Mouse (Mus musculus) limb, embryonic 10.5 days (tissue): ENCODE results near the gene Il4ra. TPM values are rescaled to one million over a fixed set of nuclear protein-coding genes. Genes with fewer than 3 reads are reported as not detected.
A peak's percentile ranks its signal among the peaks of the same experiment; 100 is the strongest.

Experiments used
- DNase-seq: peaks from one replicate; pipeline ENCODE4 v3.0.0-alpha.2; 2017; ENCODE audit warnings: low spot score
- H3K27ac ChIP-seq: fragments of 300-500 bp; sonication (generic); 2 replicates; pipeline ENCODE4 v1.5.1; 2016; ENCODE audit warnings: mild to moderate bottlenecking
- H3K27me3 ChIP-seq: fragments of 300-500 bp; sonication (generic); 2 replicates; pipeline ENCODE4 v1.6.1; 2016; ENCODE audit warnings: low read depth, mild to moderate bottlenecking; ENCODE audit not compliant: poor library complexity, severe bottlenecking
- H3K36me3 ChIP-seq: fragments of 300-500 bp; sonication (generic); 2 replicates; pipeline ENCODE4 v1.6.1; 2016; ENCODE audit warnings: mild to moderate bottlenecking, moderate library complexity
- H3K4me1 ChIP-seq: fragments of 300-500 bp; sonication (generic); 2 replicates; pipeline ENCODE4 v1.6.1; 2016
- H3K4me3 ChIP-seq: fragments of 300-500 bp; sonication (generic); 2 replicates; pipeline ENCODE4 v1.5.1; 2016; ENCODE audit warnings: mild to moderate bottlenecking, moderate library complexity
- H3K9me3 ChIP-seq: fragments of 300-500 bp; sonication (generic); replicated peaks from 2 replicates; pipeline ENCODE4 v1.6.1; 2016; ENCODE audit warnings: mild to moderate bottlenecking
- WGBS: fragments of 180-500 bp; shearing (Covaris S2); methylation state at CpG from one replicate; pipeline ENCODE4 v1.1.7; 2016; 5-methylcytosine and 5-hydroxymethylcytosine counted together
- polyA plus RNA-seq: library from polyadenylated mRNA; unstranded; fragments of >200 nt; fragmentation: Nextera tagmentation; extraction: Ambion mirVana; gene quantifications from 2 replicates; pipeline ENCODE4 v1.2.1, GENCODE M21; 2016

Il4ra gene
- 3.1 and 4.2 TPM in 2 replicates for polyA plus RNA-seq

DNA sequence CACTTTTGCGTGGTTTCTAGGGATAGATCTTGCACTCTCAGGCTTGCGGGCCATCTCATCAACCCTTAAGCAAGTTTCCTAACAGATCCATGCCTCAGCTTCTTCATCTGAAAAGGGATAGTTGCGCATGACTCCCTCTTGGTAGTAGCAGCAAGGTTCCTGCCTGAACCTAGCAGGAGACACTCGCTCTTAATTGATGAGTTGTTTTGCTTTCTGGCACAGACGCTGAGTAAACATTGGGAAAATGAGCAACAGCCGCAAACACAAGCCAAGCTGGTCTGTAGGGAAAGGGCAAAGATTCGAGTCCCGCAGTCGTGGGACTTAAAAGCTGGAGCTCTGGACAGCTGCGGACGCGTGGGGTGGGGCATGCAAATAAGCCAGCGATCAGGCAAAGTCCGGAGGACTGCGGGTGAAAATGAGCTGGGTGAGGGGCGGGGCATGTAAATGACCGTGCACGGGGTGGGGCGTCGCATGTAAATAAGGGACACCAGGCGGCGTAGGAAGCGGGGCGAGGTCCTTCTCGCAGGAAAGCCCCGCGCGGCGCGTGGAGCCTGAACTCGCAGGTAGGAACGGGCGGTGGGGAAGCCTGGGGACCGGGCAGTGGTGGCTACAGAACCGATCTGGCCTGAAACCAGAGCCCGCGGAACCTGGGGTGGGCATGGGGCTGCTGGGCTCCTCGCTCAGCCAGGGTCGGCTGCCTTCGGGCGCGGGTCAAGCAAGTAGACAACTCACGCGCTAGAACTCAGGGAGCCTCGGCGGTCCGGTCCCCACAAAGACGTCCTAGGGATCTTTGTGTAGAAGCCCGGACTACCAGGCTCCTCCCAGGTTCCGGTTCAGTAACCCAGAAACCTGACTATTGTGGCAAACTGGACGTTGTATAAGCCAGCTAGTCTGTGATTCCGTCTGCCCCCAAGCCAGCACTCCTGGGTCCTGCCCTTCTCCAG lies at the start of gene Il4ra:
Gene Il4ra, plus strand, starts transcription at position 355 of the 944 bp plus-strand sequence.
- Histone ChIP-seq H3K27ac (peak within 1 kb of the TSS; percentile 77), H3K4me3 (peak within 1 kb of the TSS; percentile 64), H3K27me3 (peaks cover 44% of the 10 kb centered on the region), H3K9me3 (no peaks in the 10 kb centered on the region), H3K36me3 (no peaks in the 10 kb centered on the region), H3K4me1 (peaks cover 17% of the 10 kb centered on the region)
- WGBS, result 3% methylated on average over 52 of the region's 52 CpGs
- peak; percentile 84 for DNase-seq

DNA sequence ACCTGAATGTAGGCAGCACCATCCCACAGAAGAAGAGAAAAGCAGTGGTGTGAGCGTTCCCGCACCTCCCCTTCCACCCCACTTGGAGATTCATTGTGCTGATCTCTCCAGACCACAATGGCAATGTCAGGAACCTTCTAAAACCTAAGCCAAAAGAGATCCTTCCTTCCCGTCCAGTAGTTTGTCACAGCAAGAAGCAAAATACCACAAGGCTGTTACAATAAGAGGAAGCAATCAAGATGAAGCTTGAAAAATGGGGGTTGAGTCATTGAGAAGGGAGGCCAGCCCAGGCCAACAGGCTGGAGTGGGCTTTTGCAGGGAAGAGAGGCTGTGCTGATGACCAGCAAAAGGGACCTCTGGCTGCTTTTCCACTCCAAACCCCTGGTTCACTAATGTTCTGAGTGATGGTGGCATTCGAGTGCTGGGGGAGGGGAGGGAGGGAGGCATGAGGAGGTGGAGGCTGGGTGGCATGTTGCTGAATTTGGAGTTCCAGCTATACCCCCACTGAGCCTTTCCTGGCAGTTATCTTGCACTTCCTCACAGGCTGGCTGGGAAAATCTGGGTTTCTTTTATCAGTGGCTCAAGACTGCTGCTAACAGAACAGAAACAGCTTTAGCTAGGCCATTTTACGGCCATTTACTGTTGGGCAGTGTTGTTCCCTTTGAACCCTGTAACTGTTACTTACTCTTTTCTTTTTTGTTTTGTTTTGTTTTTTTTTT lies 48.4 kb upstream of the Il4ra start:
- no peaks in the 10 kb centered on the region for H3K4me1 ChIP-seq
- H3K27me3 ChIP-seq, result no peaks in the 10 kb centered on the region
- no peak overlapping the region for H3K27ac ChIP-seq
- H3K4me3 ChIP-seq, result no peak overlapping the region
- no peaks in the 10 kb centered on the region for H3K36me3 ChIP-seq
- H3K9me3 ChIP-seq, result no peaks in the 10 kb centered on the region
- WGBS, result 81% methylated on average over 5 of the region's 5 CpGs
- DNase-seq, result no peak

DNA sequence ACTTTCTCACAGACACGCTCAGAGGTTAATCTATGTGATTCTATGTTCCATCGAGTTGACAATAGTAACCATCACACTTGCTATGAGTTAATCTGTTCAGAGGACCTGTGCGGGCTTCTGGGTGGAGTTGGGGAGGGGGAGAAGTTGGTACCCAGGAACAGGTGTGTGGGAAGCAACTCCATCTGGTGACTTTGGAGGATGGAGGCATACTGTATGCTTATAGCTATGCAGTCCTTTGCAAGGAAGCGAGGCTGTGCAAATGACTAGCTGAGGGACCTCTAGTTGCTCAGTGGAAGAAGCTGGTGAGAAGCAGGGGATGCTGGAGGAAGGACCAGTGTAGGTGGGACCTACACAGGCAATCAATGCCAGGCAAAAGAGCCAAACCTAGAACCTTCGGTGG lies 47.3 kb upstream of the Il4ra start:
- Histone ChIP-seq H3K27ac (no peak overlapping the region), H3K4me1 (no peaks in the 10 kb centered on the region), H3K36me3 (no peaks in the 10 kb centered on the region), H3K27me3 (no peaks in the 10 kb centered on the region), H3K4me3 (no peak overlapping the region), H3K9me3 (no peaks in the 10 kb centered on the region)
- 92% methylated on average over 5 of the region's 5 CpGs for WGBS
- DNase-seq, result no peak

DNA sequence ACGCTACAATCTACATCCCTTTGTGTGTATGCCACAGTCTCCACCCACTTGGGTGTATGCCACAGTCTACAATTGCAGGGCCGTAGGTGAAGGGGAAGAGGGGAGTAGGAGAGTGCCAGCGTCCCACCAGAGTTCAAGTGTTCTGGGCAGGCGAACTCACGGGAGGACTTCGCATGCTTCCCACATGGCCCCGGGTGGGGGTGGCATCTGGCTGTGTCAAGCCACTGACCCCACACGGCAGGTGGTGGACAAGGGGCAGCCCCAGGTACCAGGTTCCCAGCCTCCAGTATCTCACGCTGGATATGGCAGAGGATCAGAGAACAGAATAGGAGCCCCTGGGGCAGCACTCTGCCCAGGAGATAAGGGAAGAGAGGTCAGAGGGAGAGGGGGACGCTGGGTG lies 46.4 kb upstream of the Il4ra start:
- Histone ChIP-seq H3K27me3 (no peaks in the 10 kb centered on the region), H3K9me3 (no peaks in the 10 kb centered on the region), H3K4me1 (no peaks in the 10 kb centered on the region), H3K36me3 (no peaks in the 10 kb centered on the region), H3K27ac (no peak overlapping the region), H3K4me3 (no peak overlapping the region)
- WGBS, result 86% methylated on average over 10 of the region's 10 CpGs
- no peak for DNase-seq

DNA sequence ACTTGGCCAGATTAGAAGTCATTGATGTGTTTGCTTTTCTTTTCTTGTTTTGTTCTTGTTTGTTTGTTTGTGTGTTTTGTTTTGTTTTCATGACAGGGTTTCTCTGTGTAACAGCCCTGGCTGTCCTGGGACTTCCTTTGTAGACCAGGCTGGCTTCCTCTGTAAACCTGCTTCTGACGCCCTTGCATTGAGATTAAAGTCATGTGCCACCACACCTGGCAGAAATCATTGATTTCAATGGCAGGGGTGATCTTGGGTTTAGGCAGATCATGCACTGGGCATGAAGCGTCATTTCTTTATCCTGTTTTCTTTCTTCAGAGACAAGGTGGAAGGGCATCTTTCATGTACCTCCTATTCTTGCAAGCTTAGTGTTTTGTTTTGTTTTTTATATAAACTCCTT lies 44.6 kb upstream of the Il4ra start:
- no peaks in the 10 kb centered on the region for H3K27me3 ChIP-seq
- 0 out of 2 replicates have a peak, but pooled peaks cover 9% of the 10 kb centered on the region for H3K4me1 ChIP-seq
- no peak overlapping the region for H3K27ac ChIP-seq
- 89% methylated on average over 2 of the region's 2 CpGs for WGBS
- no peak overlapping the region for H3K4me3 ChIP-seq
- no peaks in the 10 kb centered on the region for H3K9me3 ChIP-seq
- H3K36me3 ChIP-seq, result no peaks in the 10 kb centered on the region
- DNase-seq, result no peak

DNA sequence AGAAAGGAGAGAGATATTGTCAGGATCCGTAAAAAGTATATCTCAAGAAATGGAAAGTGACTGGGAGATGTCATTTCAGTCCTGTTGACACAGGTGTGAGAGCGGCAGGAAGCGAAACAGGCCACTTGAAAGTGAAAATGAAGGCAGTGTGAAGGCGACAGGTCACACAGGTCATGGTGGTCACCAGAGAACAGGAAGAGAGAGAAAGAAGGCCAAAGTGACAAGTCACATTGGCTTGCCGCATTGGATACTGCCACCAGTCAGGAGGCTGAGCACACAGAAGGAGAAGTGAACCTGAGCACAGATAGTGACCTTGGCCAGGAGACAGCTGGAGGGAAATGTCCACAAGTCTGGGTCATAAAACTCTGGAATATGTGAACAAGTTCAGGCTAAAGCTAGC lies 40.5 kb upstream of the Il4ra start:
- 79% methylated on average over 5 of the region's 5 CpGs for WGBS
- Histone ChIP-seq H3K4me3 (no peak overlapping the region), H3K27ac (no peak overlapping the region), H3K27me3 (no peaks in the 10 kb centered on the region), H3K4me1 (0 out of 2 replicates have a peak, but pooled peaks cover 9% of the 10 kb centered on the region), H3K36me3 (no peaks in the 10 kb centered on the region), H3K9me3 (no peaks in the 10 kb centered on the region)
- no peak for DNase-seq

DNA sequence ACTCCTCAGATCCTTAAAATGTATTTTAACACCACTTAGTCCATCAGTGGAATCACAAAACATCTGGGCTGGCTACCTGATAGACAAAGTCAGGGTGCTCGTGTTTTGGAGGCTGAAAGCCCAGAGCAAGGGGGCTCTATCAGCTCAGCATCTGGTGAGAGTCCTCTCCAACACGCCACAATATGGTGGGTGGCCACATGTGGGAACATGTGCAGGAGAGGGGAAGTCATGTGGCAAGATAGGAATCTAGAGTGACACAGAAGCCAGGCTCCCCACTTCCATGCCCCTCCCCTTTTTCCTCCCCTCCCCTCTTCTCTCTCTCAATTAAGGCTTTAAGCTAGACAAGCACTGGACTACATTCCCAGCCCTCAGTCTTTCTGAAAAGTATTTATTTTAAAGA lies 40.1 kb upstream of the Il4ra start:
- no peaks in the 10 kb centered on the region for H3K27me3 ChIP-seq
- H3K36me3 ChIP-seq, result no peaks in the 10 kb centered on the region
- whole genome bisulfite sequencing, result 71% methylated on average over 2 of the region's 2 CpGs
- DNase-seq, result no peak
- no peak overlapping the region for H3K4me3 ChIP-seq
- no peaks in the 10 kb centered on the region for H3K9me3 ChIP-seq
- no peak overlapping the region for H3K27ac ChIP-seq
- 0 out of 2 replicates have a peak, but pooled peaks cover 9% of the 10 kb centered on the region for H3K4me1 ChIP-seq

DNA sequence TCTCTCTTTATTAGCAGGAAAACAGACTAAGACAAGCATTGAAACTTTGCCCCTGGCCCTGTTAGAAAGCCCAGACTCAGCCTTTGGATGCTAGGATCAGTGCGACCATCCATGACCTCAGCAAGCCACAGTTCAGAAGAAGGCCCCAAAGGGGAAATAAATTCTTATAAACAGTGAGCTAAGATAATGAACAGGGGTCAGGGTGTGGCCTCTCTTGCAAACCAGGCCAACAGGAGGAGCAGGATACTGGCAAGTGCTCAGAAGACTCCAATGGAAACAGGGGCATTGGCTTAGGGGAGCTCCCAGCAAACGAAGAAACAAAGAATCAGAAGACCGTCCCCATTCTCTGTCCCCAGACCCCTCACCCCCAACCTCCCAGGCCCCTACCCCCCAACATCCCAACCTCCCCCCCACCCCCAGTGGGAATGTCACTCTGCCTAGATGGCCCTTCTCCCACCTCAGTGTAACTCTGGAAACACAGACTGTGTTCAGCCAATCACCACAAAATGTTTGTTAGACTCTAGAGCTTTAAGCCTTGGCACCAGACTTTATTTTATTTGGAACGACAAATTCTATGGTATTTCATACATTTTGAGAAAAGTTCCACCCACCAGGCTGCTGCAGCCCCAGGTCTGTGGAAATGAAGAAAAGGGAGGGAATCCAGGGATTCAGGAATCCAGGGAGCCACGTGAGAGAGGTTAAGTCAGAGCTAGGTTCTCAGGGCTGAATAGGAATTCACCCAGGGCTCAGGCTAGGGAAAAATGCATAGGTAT lies 36.7 kb upstream of the Il4ra start:
- H3K4me1 ChIP-seq, result 0 out of 2 replicates have a peak, but pooled peaks cover 9% of the 10 kb centered on the region
- DNase-seq, result no peak
- no peak overlapping the region for H3K4me3 ChIP-seq
- WGBS, result 84% methylated on average over 5 of the region's 5 CpGs
- no peaks in the 10 kb centered on the region for H3K36me3 ChIP-seq
- H3K27ac ChIP-seq, result no peak overlapping the region
- H3K9me3 ChIP-seq, result no peaks in the 10 kb centered on the region
- H3K27me3 ChIP-seq, result no peaks in the 10 kb centered on the region

DNA sequence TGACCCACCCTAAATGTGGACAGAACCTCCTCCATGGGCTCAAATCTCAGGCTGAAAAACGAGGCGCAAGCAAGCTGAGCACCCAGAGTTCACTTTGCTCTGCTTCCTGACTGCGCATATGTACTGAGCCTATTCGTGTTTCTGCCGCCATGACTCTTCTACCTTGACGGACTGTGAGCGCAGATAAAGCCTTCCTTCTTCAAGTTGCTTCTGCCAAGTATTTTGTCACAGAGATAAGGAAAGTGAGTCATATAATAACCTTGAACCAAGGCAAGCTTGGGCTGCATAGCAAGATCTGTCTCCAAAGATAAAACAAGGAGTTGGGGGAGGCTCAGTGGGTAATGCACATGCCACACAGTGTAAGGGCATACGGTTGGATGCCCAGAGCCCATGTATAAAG lies 35.2 kb upstream of the Il4ra start:
- DNase-seq, result no peak
- Histone ChIP-seq H3K4me1 (0 out of 2 replicates have a peak, but pooled peaks cover 4% of the 10 kb centered on the region), H3K36me3 (no peaks in the 10 kb centered on the region), H3K4me3 (no peak overlapping the region), H3K9me3 (no peaks in the 10 kb centered on the region), H3K27ac (no peak overlapping the region), H3K27me3 (no peaks in the 10 kb centered on the region)
- 92% methylated on average over 8 of the region's 8 CpGs for WGBS

DNA sequence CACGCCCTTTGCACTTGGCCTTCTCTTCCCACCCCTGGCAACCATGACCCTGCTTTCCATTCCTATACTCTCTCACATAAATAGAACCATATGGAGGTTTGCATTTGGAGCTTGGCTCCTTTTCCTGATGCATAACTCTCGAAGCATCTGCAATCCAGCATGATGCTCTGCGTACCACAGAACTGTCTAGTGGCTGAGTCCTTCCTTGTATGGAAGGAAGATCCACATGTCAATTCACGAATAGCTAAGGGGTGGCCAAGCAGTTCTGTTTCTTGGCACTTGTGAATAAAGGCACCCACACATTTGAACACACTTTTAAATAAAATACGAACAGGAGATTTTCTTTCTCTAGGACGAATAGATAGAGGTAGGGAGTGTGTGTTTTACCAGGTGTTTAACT lies 34.5 kb upstream of the Il4ra start:
- WGBS, result 83% methylated on average over 6 of the region's 6 CpGs
- DNase-seq, result no peak

DNA sequence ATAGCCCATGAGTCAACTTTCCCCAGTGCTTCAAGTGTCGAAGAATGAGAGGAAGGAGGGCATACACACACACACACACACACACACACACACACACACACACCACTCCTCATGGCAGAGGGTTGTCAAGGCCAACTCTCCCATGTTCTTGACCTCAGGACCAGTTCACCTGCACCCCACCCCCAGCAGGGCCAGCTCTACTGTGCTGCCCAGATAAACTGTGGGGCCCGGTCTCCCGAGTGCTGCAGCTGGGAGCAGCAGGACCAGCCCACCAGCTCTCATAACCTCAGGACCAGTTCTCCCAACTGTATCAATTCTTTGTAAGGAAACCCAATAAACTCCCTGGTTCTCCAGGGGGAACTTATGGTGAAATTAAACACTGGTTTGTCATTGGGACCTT lies 32.2 kb upstream of the Il4ra start:
- 89% methylated on average over 3 of the region's 3 CpGs for WGBS
- no peaks in the 10 kb centered on the region for H3K9me3 ChIP-seq
- H3K36me3 ChIP-seq, result no peaks in the 10 kb centered on the region
- H3K27me3 ChIP-seq, result no peaks in the 10 kb centered on the region
- no peaks in the 10 kb centered on the region for H3K4me1 ChIP-seq
- H3K27ac ChIP-seq, result no peak overlapping the region
- no peak overlapping the region for H3K4me3 ChIP-seq
- no peak for DNase-seq

More for the DNA sequence above, 34.5 kb upstream of the Il4ra start:
- no peak overlapping the region for H3K4me3 ChIP-seq
- no peaks in the 10 kb centered on the region for H3K36me3 ChIP-seq
- H3K27ac ChIP-seq, result no peak overlapping the region
- no peaks in the 10 kb centered on the region for H3K9me3 ChIP-seq
- H3K27me3 ChIP-seq, result no peaks in the 10 kb centered on the region
- no peaks in the 10 kb centered on the region for H3K4me1 ChIP-seq

DNA sequence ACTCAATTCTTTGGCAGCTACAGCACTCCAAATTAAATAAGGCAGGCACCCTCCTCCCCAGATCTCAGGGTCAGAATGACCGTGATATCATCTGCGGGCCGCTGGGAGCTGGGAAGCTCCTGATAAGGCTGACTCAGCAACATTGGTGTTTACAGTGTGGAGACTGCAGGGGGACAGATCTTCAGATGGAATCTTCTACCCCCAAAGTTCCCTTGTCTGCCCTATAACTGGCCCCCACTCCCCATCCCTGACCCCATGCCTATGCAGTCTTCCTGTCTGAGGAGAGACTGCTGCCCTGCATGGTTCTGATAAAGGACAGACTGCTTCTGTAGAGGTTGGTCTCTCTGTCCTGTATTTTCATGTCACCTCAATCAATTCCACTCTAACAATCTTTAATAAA lies 28.9 kb upstream of the Il4ra start:
- 74% methylated on average over 3 of the region's 3 CpGs for WGBS

More for the DNA sequence above, 28.9 kb upstream of the Il4ra start:
- Histone ChIP-seq H3K4me3 (no peak overlapping the region), H3K27me3 (no peaks in the 10 kb centered on the region), H3K27ac (no peak overlapping the region), H3K36me3 (no peaks in the 10 kb centered on the region), H3K4me1 (no peaks in the 10 kb centered on the region), H3K9me3 (no peaks in the 10 kb centered on the region)
- no peak for DNase-seq
